Mouse (Mus musculus): ENCODE measurements around the gene Pdgfd.
"Not testable (repeated sequence)": the region's sequence is repeated elsewhere in the genome, so short reads cannot be mapped to it uniquely, and the experiment has no call there.

Gene Pdgfd

DNA sequence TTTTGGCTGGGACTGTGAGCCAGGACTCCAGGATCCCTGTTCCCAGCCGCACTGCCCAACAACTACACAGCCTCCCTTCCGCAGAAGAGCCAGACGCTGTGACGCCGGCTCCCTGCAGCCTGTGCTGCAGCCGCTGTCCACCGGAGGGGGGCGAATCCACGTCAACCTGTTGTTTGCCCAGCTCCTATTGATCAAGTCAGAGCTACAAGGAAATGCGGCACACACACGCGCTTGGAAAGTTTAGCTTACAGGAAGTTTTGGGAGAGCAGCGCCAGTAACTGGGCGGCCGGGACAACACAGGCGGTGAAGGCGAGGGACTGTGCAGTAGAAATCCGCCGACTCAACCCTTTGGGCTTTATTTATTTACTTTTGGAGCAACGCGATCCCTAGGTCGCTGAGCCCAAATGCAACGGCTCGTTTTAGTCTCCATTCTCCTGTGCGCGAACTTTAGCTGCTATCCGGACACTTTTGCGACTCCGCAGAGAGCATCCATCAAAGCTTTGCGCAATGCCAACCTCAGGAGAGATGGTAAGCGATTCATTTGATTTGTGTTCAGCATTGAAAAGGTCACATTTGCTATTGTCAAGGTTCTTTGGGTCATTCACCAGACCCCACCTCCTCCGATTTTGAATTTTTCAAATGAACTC, at the start of gene Pdgfd:
Pdgfd (plus strand) TSS at position 194 of the 647 bp plus-strand sequence.
- no peak for DNase-seq

DNA sequence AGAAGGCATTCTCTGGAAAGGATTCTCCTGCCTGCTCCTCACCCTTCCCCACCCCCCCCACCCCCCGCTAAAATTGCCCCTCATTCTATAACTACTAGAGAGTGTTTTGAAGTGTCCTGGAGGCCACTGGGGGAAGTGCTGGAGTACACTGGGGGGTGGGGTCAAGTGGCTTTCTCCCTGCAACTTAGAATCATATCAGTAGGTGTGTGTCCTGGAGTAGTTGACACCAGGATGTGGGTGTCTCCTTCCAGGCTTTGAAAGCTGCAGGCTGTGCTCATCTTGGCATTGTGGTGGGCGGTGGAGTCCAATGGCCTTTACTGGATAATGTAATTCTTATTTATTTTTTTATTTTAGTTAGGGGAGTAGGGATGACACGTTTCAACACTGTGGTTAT, 651 bp downstream of the Pdgfd start:
- no peak for DNase-seq

DNA sequence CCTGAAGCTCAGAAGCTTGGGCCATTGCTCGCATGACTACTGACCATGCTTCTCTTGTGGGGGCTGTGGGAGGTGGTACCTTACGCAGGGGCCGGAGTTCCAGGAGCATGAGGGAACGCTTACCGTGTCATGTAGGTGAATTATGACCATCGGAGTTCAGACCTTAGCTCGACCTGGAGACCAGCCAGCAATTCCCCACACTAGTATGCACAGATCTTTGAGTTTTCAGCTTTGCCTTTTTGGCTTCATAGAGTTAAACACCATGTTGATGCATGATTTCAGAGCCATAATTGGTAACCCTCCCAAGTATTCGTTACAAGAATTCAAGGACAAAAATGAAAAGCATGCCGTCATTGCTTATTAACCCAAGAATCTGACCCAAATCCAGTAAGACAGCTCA, 2.6 kb downstream of the Pdgfd start:
- DNase-seq, result no peak

DNA sequence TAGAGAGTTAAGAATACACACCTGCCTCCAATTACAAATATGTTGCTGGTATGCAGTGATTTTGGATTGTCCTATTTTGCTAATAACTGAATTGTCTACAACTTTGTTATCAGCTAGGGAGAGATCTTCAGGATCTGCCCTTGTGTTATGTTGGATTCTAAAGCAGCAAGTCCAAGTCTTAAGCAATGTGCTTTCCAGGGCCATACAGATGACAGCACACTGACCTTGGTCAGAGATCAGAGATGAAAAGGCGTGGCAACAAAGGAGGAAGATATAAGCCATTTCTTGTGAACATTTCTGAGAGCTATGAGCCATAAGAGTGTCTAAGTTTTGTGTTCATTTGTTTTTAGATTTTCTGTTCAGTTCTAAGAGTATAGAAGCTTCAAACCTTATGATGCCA, 4.9 kb downstream of the Pdgfd start:
- DNase-seq, result no peak

DNA sequence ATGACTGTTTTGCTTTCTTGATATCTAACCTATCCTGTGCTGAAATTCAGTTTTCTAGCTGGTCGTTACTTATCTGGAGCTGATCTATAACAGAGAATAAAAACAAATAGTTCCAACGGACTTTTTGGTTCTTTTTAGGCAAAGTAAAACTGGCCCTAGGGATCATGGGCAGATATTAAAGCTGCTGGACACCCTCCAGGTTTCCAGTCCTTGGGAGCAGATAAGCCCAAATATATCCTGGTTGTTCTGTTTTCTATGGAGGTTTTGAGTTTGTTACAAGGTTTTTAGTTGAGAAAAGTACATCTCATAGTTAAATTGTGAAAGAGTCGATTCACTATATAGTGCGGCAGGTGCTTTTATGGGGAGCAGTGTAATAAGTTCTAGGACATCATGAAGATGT, 7.3 kb downstream of the Pdgfd start:
- DNase-seq, result no peak

DNA sequence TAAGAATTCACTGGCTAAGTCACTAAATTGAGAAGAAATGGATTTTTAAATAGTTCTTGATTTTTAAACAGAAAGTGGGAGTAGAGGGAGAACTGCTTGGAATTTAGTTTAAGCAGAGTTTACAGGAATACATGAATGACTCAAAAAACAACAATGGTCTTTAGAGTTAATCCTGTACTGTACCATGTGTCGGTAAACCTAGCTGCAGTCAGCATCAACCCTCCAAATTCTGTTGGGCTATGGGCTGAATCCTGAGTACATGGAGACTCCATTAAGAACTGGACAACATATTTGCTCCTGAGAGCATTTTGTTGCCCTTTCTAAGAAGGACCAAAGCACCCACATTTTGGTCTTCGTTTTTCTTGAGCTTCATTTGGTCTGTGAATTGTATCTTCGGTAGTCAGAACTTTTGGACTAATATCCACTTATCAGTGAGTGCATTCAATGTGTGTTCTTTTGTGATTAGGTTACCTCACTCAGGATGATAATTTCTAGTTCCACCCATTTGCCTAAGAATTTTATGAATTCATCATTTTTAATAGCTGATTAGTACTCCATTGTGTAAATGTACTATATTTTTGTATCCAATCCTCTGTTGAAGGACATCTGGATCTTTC, 14.0 kb downstream of the Pdgfd start:
- DNase-seq, result no peak

DNA sequence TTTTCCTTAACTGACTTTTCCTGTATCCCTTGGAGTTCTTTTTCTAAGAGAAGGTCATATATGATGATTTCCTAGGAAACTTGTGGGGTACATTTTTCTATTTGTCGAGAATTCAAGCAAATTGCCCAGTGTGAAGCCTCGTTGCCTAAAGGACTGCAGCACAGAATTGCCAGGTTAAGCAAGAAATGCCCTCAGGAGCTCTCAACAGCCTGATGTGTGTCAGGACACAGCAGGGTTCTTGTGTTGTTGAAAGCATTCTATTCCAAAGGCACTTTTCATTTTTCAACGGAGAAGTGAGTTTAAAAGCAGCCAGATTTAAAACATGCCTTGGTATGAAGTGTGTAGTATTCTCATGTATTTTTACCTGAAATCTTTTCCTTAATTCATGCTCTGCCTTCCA, 19.6 kb downstream of the Pdgfd start:
- no peak for DNase-seq

DNA sequence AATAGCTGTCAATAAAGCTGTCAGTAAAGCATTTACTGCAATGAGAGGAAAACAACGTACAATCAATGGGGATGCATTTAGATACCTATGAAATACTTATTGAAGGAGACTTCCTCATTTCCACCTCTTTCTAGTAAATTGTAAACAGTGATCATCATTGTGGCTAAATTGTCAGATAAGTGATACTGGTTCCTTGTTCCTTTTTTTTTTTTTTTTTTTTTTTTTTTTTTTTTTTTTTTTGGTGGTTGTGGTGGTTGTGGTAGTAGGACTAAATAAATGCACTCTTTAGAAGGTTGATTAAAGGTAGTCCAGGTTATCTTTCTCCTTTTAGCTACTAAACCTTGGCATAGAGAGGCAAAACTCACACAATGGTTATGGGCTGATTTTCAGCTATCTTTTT, 25.0 kb downstream of the Pdgfd start:
- no peak for DNase-seq

DNA sequence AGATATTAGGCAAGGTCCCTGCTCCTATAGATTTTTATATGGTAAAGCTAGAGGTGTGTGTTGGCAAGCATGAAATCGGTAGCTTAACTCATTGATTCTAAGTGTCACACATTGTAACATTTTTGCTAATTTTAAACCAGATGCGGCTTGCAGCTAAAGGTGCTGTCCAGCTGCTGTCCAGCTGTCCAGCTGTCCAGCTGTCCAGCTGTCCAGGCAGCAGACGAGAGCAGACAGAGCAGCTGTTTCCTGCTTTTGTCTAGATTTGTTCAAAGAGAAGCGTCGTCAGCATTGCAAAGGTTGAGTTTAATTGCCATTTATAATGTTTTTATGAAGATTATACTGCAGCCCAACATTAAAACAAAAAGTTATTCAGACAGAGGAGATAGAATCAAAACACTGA, 44.5 kb downstream of the Pdgfd start:
- DNase-seq, result no peak

DNA sequence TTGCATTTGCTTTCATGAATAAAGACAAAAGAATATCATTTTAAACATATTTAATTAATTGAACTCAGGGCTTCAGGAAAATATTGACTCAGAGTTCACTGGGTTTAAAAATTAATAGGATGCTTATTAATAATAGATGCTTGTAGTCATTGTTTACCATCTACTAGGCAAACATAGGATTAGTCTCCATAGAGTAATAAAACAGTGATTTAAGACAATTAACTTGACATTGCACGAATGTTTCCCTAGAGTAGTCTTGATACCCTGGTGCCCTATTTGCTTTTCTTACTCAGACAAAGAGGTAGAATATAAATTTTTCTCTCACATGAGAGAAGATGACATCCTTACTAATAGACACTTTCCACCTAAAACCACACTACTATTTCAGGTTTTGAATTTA, 49.1 kb downstream of the Pdgfd start:
- DNase-seq, result no peak

DNA sequence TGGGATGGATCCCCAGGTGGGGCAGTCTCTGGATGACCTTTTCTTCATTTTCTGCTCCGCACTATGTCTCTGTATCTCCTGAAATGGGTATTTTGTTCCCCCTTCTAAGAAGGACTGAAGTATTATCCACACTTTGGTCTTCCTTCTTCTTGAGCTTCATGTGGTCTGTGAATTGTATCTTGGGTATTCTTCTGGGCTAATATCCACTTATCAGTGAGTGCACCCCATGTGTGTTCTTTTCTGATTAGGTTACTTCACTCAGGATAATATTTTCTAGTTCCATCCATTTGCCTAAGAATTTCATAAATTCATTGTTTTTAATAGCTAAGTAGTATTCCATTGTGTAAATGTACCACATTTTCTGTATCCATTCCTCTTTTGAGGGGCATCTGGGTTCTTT, 67.6 kb downstream of the Pdgfd start:
- not testable (repeated sequence) for DNase-seq

DNA sequence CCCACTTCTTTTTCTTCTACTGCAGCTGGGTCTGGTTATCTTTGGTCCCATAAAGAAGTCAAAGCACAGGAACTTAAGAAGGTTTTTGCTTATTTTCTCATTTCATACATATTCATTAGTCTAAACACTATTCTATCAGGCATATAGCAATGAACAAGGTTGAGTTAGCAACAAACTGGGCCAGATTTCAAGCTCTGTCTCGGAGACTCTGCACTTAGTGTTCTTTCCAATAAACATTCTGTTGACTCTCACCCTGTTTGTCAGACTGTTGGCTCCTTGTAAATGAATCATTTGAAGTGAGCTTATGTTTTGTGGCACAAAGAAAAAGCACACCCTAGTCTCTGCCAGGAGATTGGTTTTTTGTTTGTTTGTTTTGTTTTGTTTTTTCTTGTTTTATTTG, 81.9 kb downstream of the Pdgfd start:
- DNase-seq, result no peak

DNA sequence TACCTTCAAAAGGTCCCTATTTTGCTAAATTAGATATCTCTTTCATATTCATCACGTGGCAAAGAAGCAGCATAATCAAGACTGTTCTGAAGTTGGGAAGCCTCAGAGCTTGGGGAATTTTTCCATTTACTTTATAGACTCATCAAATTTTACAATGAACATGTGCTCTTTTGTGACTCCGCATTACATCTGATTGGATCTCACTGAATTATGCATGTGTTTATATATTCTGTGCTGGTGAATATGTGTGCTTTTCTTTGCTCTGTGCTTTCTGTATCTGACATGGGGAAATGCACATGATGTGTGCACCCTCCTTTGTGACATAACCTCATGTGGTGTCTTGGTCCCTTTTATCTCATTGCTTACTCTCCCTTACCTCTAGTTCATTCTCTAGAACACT, 83.6 kb downstream of the Pdgfd start:
- no peak for DNase-seq

DNA sequence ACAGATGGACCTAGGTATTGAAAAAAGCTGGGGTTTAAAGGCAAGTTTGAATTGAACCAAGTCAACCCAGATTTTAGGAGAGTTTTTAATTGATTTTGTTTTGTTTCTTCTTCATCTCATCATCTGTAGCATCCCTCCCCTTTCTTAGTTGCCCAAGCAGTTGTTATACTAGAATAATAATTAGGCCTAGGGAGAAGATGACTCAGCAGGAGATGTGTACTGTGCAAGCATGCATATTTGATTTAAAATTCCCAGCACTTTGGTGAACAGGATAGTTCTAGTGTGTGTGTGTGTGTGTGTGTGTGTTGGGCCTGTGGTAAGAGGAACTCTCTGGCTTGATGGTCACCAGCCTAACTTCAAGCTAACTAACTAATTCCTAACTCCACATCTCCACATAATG, 88.7 kb downstream of the Pdgfd start:
- no peak for DNase-seq

DNA sequence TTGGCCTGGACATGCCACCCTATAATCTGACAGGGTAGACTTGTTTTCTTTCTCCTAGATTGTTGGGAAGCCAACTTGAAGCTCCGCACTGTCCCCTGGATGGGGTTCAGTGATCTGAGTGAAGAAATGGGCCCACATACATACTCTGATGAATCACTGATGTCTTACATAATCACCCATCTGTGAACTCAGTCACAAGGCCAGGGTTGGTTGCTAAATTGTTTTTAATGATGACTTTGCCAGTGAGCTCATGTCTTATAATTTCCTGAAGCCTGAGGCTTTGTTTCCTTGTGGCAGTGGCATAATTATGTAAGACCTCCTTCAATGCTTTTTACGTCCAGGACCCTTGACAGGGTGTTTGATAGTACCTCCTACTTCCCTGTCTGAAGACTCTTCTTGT, 96.4 kb downstream of the Pdgfd start:
- no peak for DNase-seq

DNA sequence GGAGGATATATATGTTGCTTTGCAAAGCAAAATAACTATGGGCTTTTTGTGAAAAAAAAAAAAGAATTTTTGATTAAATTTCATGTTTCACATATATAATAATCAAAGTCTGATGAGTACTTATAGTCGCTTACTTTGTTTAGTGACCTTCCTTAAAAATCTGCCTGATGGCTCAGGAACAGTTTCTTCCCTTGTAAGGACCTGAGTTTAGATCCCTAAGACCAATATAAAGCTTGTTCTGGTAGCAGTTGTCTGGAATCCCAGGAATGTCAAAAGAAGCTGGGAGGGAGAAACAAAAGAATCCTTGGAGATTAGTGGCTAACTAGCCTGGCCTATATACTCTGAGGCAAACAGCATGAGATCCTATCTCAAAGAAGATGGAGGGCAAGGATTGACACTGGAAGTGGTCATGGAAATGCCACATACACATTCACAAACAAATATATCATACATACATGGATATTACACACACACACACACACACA, 101.5 kb downstream of the Pdgfd start, which contains the start of gene Ddi1:
Ddi1 (minus strand) TSS at position 51 of the 485 bp plus-strand sequence.
- DNase-seq, result no peak

DNA sequence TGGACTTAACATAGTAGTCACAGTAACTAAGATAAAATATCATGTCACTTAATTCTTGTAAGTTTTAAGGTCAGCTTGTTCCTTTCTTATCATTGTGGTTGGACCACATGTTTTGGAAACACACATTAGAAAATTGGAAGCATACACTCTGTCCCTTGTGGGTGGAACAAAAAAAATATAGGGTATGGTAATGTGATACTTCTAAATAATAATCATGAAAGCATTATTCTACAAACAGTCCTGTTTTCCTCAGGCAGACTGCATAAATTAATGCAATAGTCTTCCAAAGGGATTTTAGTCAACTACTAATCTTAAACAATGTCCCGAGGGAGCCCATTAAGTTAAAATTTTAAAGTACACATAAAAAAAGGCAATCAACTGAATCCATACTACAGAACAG, 108.0 kb downstream of the Pdgfd start:
- no peak for DNase-seq

DNA sequence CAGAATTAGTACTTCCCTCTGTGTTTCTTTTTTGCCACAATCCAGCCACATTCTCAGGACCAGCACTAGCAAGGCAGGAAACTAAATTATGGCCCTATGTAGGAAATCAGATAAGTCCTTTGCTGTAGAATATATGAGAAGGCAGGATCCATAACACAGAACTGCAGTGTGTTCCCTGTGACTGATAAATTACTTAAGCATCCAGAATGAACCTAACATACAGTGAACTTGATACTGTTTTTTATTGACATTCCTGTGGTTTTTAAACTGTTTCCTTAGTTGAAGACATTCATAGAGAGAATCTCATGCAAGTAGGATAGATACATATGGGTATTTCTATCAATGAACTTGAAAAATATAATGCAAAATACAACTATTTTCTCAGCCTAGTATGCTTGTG, 109.1 kb downstream of the Pdgfd start:
- DNase-seq, result no peak

DNA sequence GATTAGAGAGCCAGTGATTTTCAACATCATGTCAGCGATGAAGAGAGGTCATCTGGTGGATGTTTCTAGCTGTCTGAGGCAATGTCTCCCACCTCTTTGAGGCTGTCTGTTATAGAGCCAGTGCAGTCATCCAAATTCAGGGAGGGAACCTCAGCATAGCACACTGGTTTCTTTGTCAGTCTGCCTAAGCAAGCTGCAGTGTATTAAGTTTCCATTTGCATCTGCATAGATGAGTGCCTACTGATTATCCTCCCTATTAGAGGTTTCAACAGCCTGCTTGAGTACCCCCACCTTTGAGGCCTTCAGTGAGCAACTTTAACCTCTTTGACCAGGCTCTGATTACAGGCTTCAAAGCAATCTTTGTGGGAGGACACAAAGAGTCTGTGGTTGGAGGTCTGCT, 118.4 kb downstream of the Pdgfd start:
- no peak for DNase-seq

DNA sequence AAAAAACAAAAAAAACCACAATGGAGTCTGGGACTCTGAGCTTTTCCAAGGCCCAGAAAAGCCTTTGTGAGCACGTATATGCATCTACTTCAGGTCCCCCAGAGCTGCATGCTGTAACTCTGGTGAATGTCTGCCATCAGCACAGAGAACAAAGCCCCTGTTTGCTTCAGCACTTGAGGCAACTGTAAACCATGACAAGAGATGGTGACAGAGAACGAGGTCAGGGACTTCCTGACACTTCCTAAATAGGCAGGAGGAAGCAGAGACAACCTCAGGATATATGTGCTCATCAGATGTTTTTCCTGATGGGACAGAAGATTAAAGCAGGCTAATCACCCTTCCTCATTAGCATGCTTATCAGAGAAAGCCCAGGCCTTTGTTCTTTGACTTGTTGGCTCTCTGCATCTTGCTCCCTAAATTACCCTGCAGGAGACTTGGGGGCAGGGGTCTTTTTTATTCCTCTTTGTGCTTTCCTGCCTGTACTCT, 120.9 kb downstream of the Pdgfd start:
- no peak for DNase-seq

DNA sequence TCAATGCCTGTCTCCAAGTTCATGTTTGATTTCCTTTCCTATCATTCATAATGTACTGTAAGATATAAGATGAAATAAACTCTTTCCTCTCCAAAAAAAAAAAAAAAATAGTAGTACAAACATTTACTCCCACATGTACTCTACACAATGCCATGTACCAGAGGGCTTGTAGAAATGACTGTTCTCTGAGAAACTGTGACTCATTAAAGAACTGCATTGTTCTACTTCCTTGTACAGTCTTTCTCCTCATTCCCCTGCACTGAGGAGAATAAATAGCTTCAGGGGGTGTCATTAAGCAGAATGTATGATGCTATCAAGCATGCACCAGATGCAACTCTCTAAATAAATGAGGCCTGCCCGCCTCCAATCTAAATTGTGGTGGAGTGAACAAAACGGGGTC, 130.2 kb downstream of the Pdgfd start:
- DNase-seq, result no peak

DNA sequence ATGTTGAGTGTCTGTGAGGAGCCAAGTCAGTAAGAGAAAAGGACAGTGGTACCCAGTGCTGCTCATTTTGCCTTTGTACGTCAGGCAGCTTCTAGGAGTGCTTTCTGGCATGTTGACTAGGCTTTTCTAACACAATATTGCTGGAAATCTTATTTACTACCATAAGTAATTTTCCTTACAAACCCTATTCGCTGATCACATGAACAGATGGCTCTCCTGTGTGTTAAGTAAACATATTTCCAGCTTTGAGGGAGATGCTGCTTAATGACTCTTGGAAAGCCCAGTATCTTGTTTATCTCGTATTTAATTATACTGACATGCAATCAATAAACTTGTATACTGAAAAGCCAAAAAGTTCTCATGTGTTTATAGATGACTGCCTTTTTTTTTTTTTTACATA, 133.7 kb downstream of the Pdgfd start:
- DNase-seq, result no peak

DNA sequence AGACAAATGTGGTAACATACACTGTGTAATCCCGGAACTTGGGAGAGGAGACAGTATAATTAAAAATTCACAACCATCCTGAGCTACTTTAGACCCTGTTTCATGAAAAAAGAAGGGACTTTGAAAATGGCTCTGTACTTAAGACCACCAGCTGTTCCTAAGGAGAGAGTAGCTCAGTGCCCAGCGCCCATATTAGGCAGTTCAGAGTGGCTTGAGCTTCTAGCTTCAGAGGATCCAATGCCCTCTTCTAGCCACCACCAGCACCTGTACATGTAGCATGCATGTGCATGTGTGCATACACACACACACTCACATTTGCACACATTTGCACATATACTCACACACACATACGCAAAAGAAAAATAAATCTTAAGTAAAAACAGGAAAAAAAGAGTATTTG, 136.2 kb downstream of the Pdgfd start:
- no peak for DNase-seq

DNA sequence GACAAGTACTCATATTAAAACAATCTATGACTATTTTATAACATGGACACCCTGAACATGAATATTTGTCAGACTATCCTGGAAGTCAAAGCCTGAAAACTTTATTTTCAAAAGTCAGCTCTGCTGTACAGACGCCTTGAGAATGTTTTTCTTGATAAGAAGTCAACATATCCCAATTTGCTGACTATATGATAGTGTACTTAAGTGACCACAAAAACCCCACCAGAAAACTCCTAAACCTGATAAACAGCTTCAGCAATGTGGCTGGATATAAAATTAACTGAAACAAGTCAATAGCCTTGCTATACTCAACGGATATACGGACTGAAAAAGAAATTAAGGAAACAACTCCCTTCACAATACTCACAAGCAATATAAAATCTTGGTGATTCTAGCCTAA, 137.5 kb downstream of the Pdgfd start:
- DNase-seq, result no peak

DNA sequence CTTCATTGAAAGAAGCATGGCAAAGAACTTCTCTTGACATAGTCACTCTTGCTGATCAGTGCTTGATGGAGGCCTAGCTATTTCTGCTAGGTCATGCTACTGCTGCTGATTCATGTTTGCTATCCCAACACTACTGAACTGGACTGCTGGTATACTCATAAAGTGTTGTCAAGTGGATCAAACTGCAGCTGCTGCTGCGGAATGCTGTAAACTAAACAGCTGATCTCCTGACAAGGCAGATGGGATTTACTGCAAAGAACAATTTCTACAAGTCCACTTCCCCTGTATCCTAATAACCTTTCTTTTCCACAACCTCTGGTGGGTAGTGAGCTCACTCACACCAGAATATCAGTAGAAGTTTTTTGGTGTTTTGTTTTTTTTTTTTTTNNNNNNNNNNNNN, 148.7 kb downstream of the Pdgfd start:
- no peak for DNase-seq

Data from thymus, postnatal 36 days (tissue).